Mouse (Mus musculus) c-Kit-positive CD71-positive TER-119-negative erythroid progenitor cells, embryonic 14.5 days (primary cell): ENCODE measurements around the gene Pigc.

Source experiments
- DNase-seq: peaks from one replicate; pipeline ENCODE4 v3.0.0-alpha.2; 2013; ENCODE audit warnings: low read depth

Pigc gene

GRCm38 (mm10) chr1:162008631-162009067 is 39.7 kb downstream of the Pigc start:
- DNase-seq, result no peak

GRCm38 (mm10) chr1:162009086-162009485 is 40.1 kb downstream of the Pigc start:
- no peak for DNase-seq

GRCm38 (mm10) chr1:162011523-162012245 is 42.7 kb downstream of the Pigc start:
- DNase-seq, result no peak

- DNase-seq, result no peak
Measured at GRCm38 (mm10) chr1:162013561-162013960, 44.6 kb downstream of the Pigc start.

- DNase-seq, result no peak
Measured at GRCm38 (mm10) chr1:162015247-162015862, 46.4 kb downstream of the Pigc start.

GRCm38 (mm10) chr1:162016982-162017381 is 48.0 kb downstream of the Pigc start:
- DNase-seq, result no peak

GRCm38 (mm10) chr1:162017975-162018600 is 49.1 kb downstream of the Pigc start:
- DNase-seq, result no peak

- DNase-seq, result no peak
Measured at GRCm38 (mm10) chr1:162018601-162018977, 49.6 kb downstream of the Pigc start.

- DNase-seq, result no peak
Measured at GRCm38 (mm10) chr1:162020303-162020731, 51.3 kb downstream of the Pigc start.

- DNase-seq, result no peak
Measured at GRCm38 (mm10) chr1:162020766-162021165, 51.8 kb downstream of the Pigc start.
